Mouse (Mus musculus) testis, adult 2 months (tissue): Measurements from ENCODE around the gene Smyd4.

Experiments used
- CTCF ChIP-seq: fragments of 200-500 bp; IDR thresholded peaks from 2 replicates; pipeline ENCODE4 v1.5.1; 2012; ENCODE audit warnings: low read depth, mild to moderate bottlenecking, inconsistent platforms, low read length, moderate library complexity; ENCODE audit not compliant: control insufficient read depth, insufficient read depth, insufficient replicate concordance
- POLR2A ChIP-seq: fragments of 200-500 bp; IDR thresholded peaks from 2 replicates; pipeline ENCODE4 v1.6.1; 2012; ENCODE audit warnings: low read depth, mild to moderate bottlenecking, inconsistent platforms, low read length, moderate library complexity; ENCODE audit not compliant: control insufficient read depth

- TF ChIP-seq POLR2A (no peak), CTCF (no peak)
Observed at GRCm38 (mm10) chr11:75406104-75406503, 57.9 kb downstream of the Smyd4 start.
